Mouse (Mus musculus) T-helper 2 cell (primary cell): ENCODE data around the gene Grk6.

Experiments used
- in situ Hi-C: fragments of 300-600 bp; cut with MboI, MseI; formaldehyde crosslinking; loops from one replicate; pipeline ENCODE4 v1.15.1; 2025; ENCODE audit warnings: high pct_unique_total_duplicates

Gene Grk6

DNA sequence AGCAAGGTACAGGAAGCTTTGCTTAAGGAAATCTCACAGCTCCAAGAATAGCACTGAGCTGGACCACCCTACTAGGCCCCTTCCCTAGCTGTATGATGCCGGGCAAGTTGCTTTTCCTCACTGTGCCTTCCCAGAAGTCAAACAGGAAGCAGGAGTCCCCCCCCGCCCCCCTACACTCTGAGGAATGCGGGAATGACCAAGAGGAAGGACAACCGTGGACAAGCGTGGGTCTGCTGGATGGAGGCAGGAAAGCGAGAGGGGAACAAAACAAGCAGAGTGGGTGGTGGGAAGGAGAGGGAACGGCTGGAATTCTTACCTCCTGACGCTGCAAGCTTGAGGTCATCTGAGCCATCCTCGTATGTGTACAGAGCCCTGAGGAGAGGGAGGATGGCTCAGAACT, 38.2 kb downstream of the Grk6 start:
- in situ Hi-C loops = no loop called here

DNA sequence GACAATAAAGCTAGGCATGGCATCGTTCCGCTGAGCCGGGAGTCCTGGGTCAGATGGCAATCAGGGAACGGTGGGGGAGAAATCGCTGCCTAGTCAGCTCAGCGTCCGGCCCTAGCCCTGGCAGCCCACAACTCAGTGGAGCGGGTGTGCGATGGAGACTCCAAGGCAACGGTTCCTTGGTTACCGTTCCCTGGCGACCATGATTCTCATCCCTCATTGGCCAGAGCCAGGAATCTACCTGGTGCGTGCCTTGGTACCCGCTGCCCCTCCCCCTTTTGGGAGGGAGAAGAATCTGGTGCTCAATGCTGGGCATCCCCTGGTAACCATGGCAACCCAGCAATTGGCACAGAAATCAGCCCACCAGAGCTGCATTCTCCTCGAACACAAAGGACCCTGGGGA, 38.7 kb downstream of the Grk6 start:
- in situ Hi-C loops = no loop called here

DNA sequence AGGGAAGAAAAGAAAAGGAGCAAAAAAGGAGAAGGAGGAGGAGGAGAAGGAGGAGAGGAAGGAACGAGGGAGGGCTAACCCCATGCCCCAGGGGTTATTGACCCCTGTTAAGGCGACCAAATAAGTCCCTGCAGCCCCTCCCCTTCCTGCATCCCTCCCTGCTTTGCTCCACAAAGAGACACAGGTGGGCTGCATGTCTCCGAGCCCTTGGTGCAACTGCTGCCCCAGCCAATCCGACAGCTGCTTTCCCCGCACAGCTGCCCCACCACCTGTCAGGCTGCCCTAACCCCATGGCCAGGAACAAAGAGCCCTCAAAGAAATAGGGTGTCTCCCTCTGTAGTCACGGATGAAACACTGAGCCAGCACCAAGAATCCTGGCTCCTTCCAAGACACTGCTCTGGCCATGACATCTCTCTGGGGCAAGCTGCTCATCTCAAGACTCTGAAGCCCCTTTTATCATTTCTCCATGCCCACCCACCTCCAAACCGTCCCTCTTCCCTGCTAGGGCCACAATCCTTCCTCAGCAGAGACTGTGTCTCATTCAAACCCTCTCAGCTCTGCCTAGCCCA, 39.7 kb downstream of the Grk6 start:
- in situ Hi-C loops = no loop called here

- in situ Hi-C loops = no loop called here
These were observed 41.3 kb downstream of the Grk6 start for GRCm38 (mm10) chr13:55486029-55486794.

GRCm38 (mm10) chr13:55486916-55487577, 42.2 kb downstream of the Grk6 start:
- in situ Hi-C loops = no loop called here

DNA sequence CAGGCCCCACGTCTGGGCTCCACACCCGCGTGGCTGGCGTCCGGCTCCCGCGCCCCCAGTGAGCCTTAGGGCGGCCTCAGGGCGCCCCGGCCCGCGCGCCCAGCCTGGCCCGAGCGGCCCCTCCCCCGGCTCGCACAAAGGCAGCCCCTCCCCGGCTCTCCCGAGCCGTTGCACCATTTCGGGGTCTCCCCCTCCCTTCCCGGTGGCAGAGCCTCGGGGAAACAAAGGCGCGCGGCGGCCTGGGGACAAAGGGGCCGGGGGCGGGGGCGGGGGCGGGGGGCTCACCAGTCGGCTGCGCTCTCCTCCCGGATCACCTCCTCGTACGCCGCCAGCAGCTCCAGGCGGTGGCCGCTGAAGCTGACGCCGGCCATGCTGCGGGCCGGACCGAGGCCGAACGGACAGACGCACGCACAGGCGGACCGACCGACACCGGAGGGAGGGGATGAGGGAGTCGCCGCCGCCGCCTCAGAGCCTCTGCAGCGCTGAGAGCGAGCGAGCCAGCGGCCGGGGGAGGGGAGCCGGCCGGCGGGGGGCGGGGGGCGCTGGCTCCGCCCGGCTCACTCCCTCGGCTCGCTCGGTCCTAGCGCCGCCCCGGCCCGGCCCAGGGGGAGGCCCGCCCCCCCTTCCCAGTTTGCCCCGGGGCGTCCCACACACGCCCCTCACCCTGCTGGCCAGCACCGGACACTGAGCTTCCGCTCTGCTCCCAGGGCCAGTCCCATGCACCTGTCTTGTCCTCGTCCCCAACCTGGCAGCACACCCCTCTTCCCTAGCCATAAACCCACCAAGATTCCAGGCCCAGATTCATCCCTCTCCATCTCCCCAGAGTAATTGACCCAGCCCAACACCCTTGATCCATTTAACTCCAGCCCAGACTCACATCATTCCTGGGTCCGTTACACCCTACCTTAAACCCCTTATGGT, 43.0 kb downstream of the Grk6 start, which contains the start of gene Dbn1:
Gene Dbn1, minus strand, starts transcription at position 534 of the 921 bp plus-strand sequence.
- in situ Hi-C loops = no loop called here

DNA sequence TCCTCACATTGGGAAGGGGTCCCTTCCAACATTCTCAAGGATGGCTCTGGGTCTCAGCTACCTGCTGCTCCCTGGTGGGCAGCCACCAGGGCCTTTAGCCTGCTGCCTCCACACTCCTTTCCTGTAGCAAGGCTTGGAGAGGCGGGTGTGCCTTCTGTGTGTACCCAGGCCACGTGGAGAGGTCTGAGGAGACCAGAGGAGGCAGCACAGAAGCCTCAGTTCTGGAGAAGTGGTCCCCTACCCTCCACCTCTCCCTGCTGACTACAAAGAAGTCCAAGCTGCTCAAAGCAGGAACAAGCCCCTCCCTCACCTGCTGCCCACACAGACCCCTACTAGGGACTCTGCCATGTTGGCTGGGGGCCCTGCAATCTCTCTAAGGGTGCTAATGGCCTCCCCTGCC, 49.4 kb downstream of the Grk6 start:
- in situ Hi-C loops = no loop called here

DNA sequence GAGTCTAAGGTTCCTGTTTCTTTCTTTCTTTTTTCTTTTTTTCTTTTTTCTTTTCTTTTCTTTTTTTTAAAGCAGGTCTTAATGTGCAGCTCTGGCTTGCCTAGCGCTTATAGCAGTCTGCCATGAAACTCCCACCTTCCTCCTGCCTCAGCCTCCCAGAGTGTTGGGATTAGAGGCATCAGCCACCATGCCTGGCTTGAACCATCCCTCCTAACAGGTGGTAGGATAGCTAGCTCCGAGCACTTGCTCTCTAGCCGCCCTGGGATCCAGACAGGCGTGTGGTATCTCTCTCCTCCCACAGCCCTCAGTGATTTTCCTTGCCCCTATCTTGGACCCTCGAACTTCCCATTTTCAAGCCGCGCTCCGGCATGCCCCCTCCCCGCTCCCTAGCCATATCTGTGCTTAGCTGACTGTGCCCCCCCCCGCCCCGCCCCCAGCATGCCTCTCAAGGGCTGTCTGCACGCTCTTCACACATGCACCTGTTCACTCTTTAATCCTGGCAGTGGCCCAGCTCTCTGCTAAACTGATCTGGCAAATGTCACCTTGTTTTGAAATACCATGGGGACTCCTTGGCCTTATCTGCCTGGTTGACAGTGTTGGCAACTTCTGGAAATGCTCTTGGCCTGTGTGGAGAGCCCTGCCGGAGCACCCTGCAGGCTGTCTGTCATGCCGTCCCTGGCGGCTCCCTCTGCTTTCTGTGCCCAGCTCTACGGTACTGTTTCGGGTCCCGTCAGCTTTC, 50.2 kb downstream of the Grk6 start:
- in situ Hi-C loops = no loop called here

DNA sequence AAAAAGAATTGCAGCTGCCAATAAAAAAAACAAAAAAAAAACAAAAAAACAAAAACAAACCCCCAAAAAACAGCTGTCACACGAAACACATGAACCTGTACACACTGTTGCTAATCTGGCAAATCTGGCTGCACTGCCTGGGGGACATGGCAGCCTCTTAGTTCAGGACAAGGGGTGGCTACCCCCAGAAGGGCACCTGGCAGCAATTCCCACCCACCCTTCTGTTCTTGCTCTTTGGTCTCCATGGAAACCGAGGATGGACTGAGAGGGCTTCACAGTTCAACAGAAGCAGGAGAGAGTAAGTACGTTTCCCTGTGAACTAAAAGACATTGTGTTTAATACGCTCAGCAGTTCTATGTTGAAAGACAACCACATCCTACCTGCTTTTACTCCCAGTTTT, 50.8 kb downstream of the Grk6 start:
- in situ Hi-C loops = no loop called here

DNA sequence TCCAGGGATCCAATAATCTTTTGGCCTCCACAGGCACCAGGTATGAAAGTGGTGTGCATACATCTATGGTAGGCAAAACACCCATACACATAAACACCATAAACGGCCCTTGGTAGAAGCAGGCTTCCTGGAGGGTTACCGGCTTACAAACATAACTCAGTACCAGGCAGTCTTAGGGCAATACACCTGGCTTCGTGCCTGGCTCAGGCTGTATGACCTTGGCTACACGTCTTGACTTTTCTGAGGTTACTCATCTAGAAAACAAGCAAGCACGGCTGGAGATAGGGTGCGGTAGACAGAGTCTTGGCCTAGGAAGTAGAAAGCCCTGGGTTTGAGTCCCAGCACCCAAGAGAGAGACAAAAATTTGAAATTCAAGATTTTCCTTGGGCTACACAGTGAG, 51.8 kb downstream of the Grk6 start:
- in situ Hi-C loops = no loop called here

DNA sequence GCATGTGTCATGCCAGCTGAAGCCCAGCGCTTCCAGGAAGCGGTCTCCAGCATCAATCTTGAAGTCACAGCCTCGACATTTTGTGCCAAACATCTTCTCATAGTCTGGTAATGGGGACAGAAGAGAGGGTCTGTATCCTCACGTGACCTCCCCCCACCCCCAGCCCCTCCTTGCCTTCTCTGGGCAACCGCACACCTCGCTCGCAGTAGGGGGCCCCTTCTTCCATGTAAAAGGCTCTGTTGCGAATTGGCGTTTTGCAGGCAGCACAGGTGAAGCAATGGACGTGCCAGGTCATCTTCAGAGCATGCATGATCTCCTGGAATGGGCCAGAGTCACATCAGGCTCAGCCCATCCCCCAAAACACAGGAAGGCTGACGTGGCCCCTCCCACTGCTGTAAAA, 54.0 kb downstream of the Grk6 start:
- in situ Hi-C loops = no loop called here

DNA sequence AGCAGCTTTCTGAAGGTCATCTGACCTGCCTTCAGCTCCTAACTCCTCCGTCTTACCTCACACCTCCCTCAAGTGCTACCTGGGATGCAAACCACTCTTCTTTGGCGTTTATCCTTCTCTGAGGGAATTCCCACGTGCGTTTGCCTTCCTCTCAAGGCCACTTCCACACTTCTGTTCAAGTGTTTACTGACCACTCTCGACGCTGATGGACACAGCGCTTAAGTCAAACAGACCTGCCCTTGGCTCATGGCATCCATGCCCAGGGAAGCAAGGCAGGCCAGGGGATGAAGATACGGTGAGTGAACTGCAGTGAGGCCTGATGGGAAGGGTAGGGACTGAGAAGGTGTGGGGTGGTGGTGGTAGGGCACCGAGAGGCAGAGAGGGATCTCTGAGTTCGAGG, 55.7 kb downstream of the Grk6 start:
- in situ Hi-C loops = no loop called here

- in situ Hi-C loops = no loop called here
These were observed 57.5 kb downstream of the Grk6 start for GRCm38 (mm10) chr13:55502405-55502804.

DNA sequence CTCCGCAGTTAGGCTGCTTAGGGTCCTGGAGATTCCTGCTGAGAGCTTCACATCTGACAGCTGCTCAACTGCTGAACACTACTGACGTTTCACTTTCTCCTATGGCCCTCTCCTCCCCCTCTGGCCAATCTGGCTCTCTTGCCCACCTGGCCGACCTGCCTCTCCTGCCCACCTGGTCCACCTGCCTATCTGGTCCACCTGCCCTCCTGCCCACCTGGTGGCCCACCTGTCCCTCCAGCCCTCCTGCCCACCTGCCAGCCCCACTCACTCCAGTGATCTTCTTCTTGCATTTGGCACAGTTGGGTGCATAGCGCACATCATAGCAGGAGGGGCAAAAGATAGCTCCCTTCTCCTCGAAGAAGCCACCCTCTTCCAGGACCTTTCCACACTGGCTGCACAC, 59.5 kb downstream of the Grk6 start:
- in situ Hi-C loops = no loop called here

DNA sequence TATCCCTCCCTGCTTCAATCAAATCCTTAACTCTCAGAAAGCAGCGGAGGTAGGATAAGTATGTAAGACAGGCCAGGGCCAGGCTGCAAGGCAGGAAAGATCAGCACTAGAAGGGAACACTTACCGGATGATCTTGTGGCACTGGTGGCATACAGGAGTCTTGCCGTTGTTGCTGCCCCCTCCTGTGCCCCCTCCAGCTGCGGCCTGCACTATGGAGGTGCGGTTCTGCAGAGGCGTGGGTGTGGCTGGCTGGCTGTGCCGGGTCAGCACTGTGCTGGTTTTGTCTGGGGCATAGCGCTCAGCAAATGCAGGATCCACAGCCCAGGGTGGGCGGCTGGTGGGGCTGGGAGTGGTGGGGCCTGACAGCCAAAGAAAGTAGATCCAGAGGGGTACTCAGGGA, 60.9 kb downstream of the Grk6 start:
- in situ Hi-C loops = no loop called here

DNA sequence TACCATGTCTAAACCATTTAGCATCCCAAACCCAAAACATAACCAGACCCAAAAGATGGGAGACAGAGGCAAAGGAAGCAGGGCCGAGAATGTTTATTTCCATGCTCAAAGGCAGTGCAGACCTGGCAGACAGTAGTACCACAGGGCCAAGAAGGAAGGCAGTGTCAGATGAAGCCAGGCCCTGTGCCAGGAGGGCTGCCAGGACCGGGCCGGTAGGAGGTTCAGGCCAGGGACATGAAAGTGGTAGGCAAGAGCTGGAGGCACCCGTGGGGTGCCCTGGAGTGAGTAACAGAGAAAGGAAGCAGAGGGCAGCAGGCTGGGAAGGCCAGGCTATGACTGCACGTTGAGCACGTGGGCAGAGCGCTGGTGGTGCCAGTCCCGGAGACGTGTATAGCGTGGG, 61.8 kb downstream of the Grk6 start:
- in situ Hi-C loops = no loop called here

DNA sequence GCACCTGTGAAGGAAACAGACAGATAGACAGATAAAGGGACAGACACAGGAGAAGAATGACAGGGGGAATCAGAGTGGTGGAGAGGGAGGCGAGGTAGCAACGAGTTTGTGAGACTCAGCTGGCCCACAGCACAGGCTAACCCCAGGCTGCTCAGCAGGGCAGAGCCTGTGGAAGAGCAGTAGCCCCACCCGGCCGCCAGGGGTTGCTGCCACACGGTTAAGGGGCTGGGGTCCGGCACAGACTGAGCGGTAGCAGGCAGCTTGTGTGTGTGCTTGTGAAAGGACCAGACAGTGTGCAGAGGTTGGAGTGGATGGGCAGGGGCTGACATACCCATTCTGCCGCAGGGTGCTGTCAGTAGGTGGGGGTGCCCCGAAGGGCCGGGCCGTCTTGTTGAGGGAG, 63.0 kb downstream of the Grk6 start:
- in situ Hi-C loops = no loop called here

- in situ Hi-C loops = no loop called here
These were observed 63.7 kb downstream of the Grk6 start for GRCm38 (mm10) chr13:55508531-55508930.

GRCm38 (mm10) chr13:55510332-55510667, 65.4 kb downstream of the Grk6 start:
- in situ Hi-C loops = loop anchor here (5.0 kb wide), 2 partner anchors 33 to 103 kb away; no protein-coding TSS in a partner anchor
